Mouse (Mus musculus): Measurements from ENCODE around the gene Fam129a.

- TF ChIP-seq POLR2A (IDR thresholded peaks at IDR 0.05; ENCODE audit: low read depth, low read length) (no peak), CTCF (conservative IDR thresholded peaks at IDR 0.05; ENCODE audit: insufficient read depth, insufficient read length, low read depth, low read length) (no peak)
Observed at GRCm38 (mm10) chr1:151543796-151544477, 27.0 kb upstream of the Fam129a start.
